Mouse (Mus musculus) megakaryocyte, embryonic 14.5 days (primary cell): ENCODE results near the gene Gm14434. TPM values are rescaled to one million over a fixed set of nuclear protein-coding genes. Genes with fewer than 3 reads are reported as not detected.
"Not testable (repeated sequence)": the region's sequence is repeated elsewhere in the genome, so short reads cannot be mapped to it uniquely, and the experiment has no call there.

Source experiments
- H3K27me3 ChIP-seq: replicated peaks from 2 replicates; pipeline ENCODE3; 2012; ENCODE audit warnings: inconsistent platforms
- H3K36me3 ChIP-seq: replicated peaks from 2 replicates; pipeline ENCODE3; 2012; ENCODE audit warnings: low read length, inconsistent platforms, mixed read lengths
- H3K4me1 ChIP-seq: 2 replicates; pipeline ENCODE4 v1.6.1; 2012; ENCODE audit warnings: inconsistent platforms
- H3K4me3 ChIP-seq: replicated peaks from 2 replicates; pipeline ENCODE3; 2012; ENCODE audit warnings: moderate library complexity, mild to moderate bottlenecking, inconsistent platforms
- H3K9me3 ChIP-seq: 2 replicates; pipeline ENCODE4 v1.6.1; 2012; ENCODE audit warnings: inconsistent platforms
- polyA plus RNA-seq: library from polyadenylated mRNA; stranded (reverse); fragments of >175 nt; gene quantifications from 2 replicates; pipeline ENCODE4 v1.2.3, GENCODE M21; 2012; ENCODE audit warnings: low replicate concordance; ENCODE audit not compliant: insufficient read depth

Gm14434 gene
- not detected in 2 replicates for polyA plus RNA-seq

GRCm38 (mm10) chr2:176486683-176487082 is at the start of gene Gm14434:
Gm14434 (minus strand) TSS chr2:176486783.
- H3K27me3 ChIP-seq, H3K36me3 ChIP-seq, H3K9me3 ChIP-seq, H3K4me1 ChIP-seq, H3K4me3 ChIP-seq: not testable (repeated sequence)

GRCm38 (mm10) chr2:176520756-176521155 is 34.2 kb upstream of the Gm14434 start, which contains the start of gene Zfp967:
Zfp967 (plus strand) TSS chr2:176521056.
- H3K36me3 ChIP-seq, H3K27me3 ChIP-seq, H3K4me1 ChIP-seq, H3K4me3 ChIP-seq, H3K9me3 ChIP-seq: not testable (repeated sequence)

- H3K9me3 ChIP-seq, H3K4me1 ChIP-seq, H3K4me3 ChIP-seq, H3K36me3 ChIP-seq, H3K27me3 ChIP-seq: not testable (repeated sequence)
Measured at GRCm38 (mm10) chr2:176423294-176423693, 63.3 kb downstream of the Gm14434 start, which contains the start of gene Gm14435. Gm14435 (plus strand) TSS chr2:176423594.

Other genes starting within 250 kb of the Gm14434 start
- gene Gm11009, start 167.3 kb downstream of the Gm14434 start, polyA plus RNA-seq: not detected in 2 replicates
- not detected in 2 replicates for gene Gm14435, start 63.2 kb downstream of the Gm14434 start, polyA plus RNA-seq
- gene Zfp967, start 34.3 kb upstream of the Gm14434 start, polyA plus RNA-seq: not detected in 2 replicates
- gene Gm14308, start 149.6 kb upstream of the Gm14434 start, polyA plus RNA-seq: 3.6 TPM in 1 of 2 replicates, not detected in the other
- 0.58 TPM in 1 of 2 replicates, not detected in the other for gene Zfp973, start 183.7 kb upstream of the Gm14434 start, polyA plus RNA-seq
- gene Gm14305, start 221.5 kb upstream of the Gm14434 start, polyA plus RNA-seq: 1.1 TPM in 1 of 2 replicates, not detected in the other